Mouse (Mus musculus) C2C12 (cell line): ENCODE data around the gene Chtop.

Experiments used
- CTCF ChIP-seq: IDR thresholded peaks from one replicate; pipeline ENCODE4 v1.5.1; 2011; ENCODE audit not compliant: control insufficient read depth, insufficient read depth, insufficient read length
- MAX ChIP-seq: IDR thresholded peaks from one replicate; pipeline ENCODE4 v1.6.1; 2011; ENCODE audit warnings: mild to moderate bottlenecking, control low read depth
- MYOG ChIP-seq: IDR thresholded peaks from one replicate; pipeline ENCODE4 v1.6.1; 2011; ENCODE audit not compliant: control insufficient read depth, insufficient read length; ENCODE audit errors: extremely low read depth
- USF1 ChIP-seq: IDR thresholded peaks from one replicate; pipeline ENCODE4 v1.6.1; 2011; ENCODE audit warnings: low read depth, mild to moderate bottlenecking, control low read depth, moderate library complexity

- no peak for TF ChIP-seq CTCF
- no peak for TF ChIP-seq MAX
- no peak for TF ChIP-seq USF1
- no peak for TF ChIP-seq MYOG
Measured at GRCm38 (mm10) chr3:90531713-90532112, 22.4 kb upstream of the Chtop start.
